Mouse (Mus musculus): ENCODE results near the gene Myl6.

Gene Myl6

GRCm38 (mm10) chr10:128490232-128490631 lies 3.7 kb downstream of the Myl6 start:
- DNase-seq (ENCODE audit: low read depth, low spot score), result no peak

- no peak for DNase-seq (ENCODE audit: low read depth, low spot score)
Observed at GRCm38 (mm10) chr10:128489785-128490184, 4.2 kb downstream of the Myl6 start.

GRCm38 (mm10) chr10:128489380-128489779 lies 4.6 kb downstream of the Myl6 start:
- no peak for DNase-seq (ENCODE audit: low read depth, low spot score)

- no peak for DNase-seq (ENCODE audit: low read depth, low spot score)
Observed at GRCm38 (mm10) chr10:128488776-128489175, 5.2 kb downstream of the Myl6 start.

- DNase-seq (ENCODE audit: low read depth, low spot score), result no peak
Observed at GRCm38 (mm10) chr10:128487861-128488712, 5.9 kb downstream of the Myl6 start.

GRCm38 (mm10) chr10:128486370-128486769 lies 7.6 kb downstream of the Myl6 start:
- no peak for DNase-seq (ENCODE audit: low read depth, low spot score)

- no peak for DNase-seq (ENCODE audit: low read depth, low spot score)
Observed at GRCm38 (mm10) chr10:128474366-128474765, 19.6 kb downstream of the Myl6 start.

GRCm38 (mm10) chr10:128460270-128460630 lies 33.7 kb downstream of the Myl6 start:
- no peak for DNase-seq (ENCODE audit: low read depth, low spot score)

GRCm38 (mm10) chr10:128459409-128460269 lies 34.3 kb downstream of the Myl6 start:
- peak; percentile 68 for DNase-seq (ENCODE audit: low read depth, low spot score)

- DNase-seq (ENCODE audit: low read depth, low spot score), result peak; percentile 92
Observed at GRCm38 (mm10) chr10:128458719-128459408, 35.1 kb downstream of the Myl6 start, which contains the start of gene Smarcc2. TSS of gene Smarcc2 (plus strand) at chr10:128459248.

GRCm38 (mm10) chr10:128458348-128458718 lies 35.6 kb downstream of the Myl6 start:
- DNase-seq (ENCODE audit: low read depth, low spot score), result peak; percentile 80

- no peak for DNase-seq (ENCODE audit: low read depth, low spot score)
Observed at GRCm38 (mm10) chr10:128457676-128458075, 36.3 kb downstream of the Myl6 start.

- peak; percentile 90 for DNase-seq (ENCODE audit: low read depth, low spot score)
Observed at GRCm38 (mm10) chr10:128455280-128455679, 38.7 kb downstream of the Myl6 start.

GRCm38 (mm10) chr10:128454471-128454870 lies 39.5 kb downstream of the Myl6 start:
- no peak for DNase-seq (ENCODE audit: low read depth, low spot score)

GRCm38 (mm10) chr10:128451014-128451413 lies 42.9 kb downstream of the Myl6 start:
- no peak for DNase-seq (ENCODE audit: low read depth, low spot score)

GRCm38 (mm10) chr10:128445407-128445806 lies 48.5 kb downstream of the Myl6 start:
- no peak for DNase-seq (ENCODE audit: low read depth, low spot score)

GRCm38 (mm10) chr10:128444354-128444753 lies 49.6 kb downstream of the Myl6 start:
- DNase-seq (ENCODE audit: low read depth, low spot score), result no peak

- no peak for DNase-seq (ENCODE audit: low read depth, low spot score)
Observed at GRCm38 (mm10) chr10:128442718-128443117, 51.2 kb downstream of the Myl6 start.

GRCm38 (mm10) chr10:128441324-128442119 lies 52.4 kb downstream of the Myl6 start:
- DNase-seq (ENCODE audit: low read depth, low spot score), result no peak

Data from CD4-positive, CD25-positive, alpha-beta regulatory T cell, adult 2 months (primary cell).